Mouse (Mus musculus) liver, embryonic 14.5 days (tissue): Measurements from ENCODE around the gene Gm9821.

Source experiments
- CTCF ChIP-seq: IDR thresholded peaks from 2 replicates; pipeline ENCODE4 v1.5.1; 2016; ENCODE audit warnings: antibody characterized with exemption, low read depth, control low read depth
- EP300 ChIP-seq: IDR thresholded peaks from 2 replicates; pipeline ENCODE4 v1.6.1; 2016; ENCODE audit warnings: antibody characterized with exemption, low read depth

- TF ChIP-seq CTCF (no peak), EP300 (no peak)
These were observed 3.3 kb downstream of the Gm9821 start for GRCm38 (mm10) chr2:91948792-91949241.
